Mouse (Mus musculus) liver, embryonic 12.5 days (tissue): ENCODE results near the gene Tubg2. TPM values are rescaled to one million over a fixed set of nuclear protein-coding genes. Genes with fewer than 3 reads are reported as not detected.
A peak's percentile ranks its signal among the peaks of the same experiment; 100 is the strongest.
"Not testable (repeated sequence)": the region's sequence is repeated elsewhere in the genome, so short reads cannot be mapped to it uniquely, and the experiment has no call there.

Experiments used
- ATAC-seq: fragments of 200-750 bp; cut with Nextera tagmentation; 2 replicates; pipeline ENCODE4 v1.8.0; 2017; ENCODE audit warnings: moderate number of reproducible peaks, mild to moderate bottlenecking, moderate library complexity
- H3K27ac ChIP-seq: fragments of 300-500 bp; sonication (generic); 2 replicates; pipeline ENCODE4 v1.5.1; 2016; ENCODE audit warnings: mild to moderate bottlenecking
- H3K27me3 ChIP-seq: fragments of 300-500 bp; sonication (generic); replicated peaks from 2 replicates; pipeline ENCODE4 v1.6.1; 2016; ENCODE audit warnings: mild to moderate bottlenecking, moderate library complexity
- H3K36me3 ChIP-seq: fragments of 300-500 bp; sonication (generic); 2 replicates; pipeline ENCODE4 v1.6.1; 2016; ENCODE audit warnings: mild to moderate bottlenecking, moderate library complexity
- H3K4me1 ChIP-seq: fragments of 300-500 bp; sonication (generic); 2 replicates; pipeline ENCODE4 v1.6.1; 2016
- H3K4me2 ChIP-seq: fragments of 300-500 bp; sonication (generic); 2 replicates; pipeline ENCODE4 v1.6.1; 2016; ENCODE audit warnings: mild to moderate bottlenecking, moderate library complexity
- H3K4me3 ChIP-seq: fragments of 300-500 bp; sonication (generic); 2 replicates; pipeline ENCODE4 v1.5.1; 2016; ENCODE audit warnings: mild to moderate bottlenecking, moderate library complexity
- H3K9ac ChIP-seq: fragments of 300-500 bp; sonication (generic); 2 replicates; pipeline ENCODE4 v1.6.1; 2016; ENCODE audit warnings: mild to moderate bottlenecking, moderate library complexity
- H3K9me3 ChIP-seq: fragments of 300-500 bp; sonication (generic); replicated peaks from 2 replicates; pipeline ENCODE4 v1.6.1; 2016; ENCODE audit warnings: mild to moderate bottlenecking, moderate library complexity
- WGBS: fragments of 180-500 bp; shearing (Covaris S2); methylation state at CpG from one replicate; pipeline ENCODE4 v1.1.7; 2016; ENCODE audit not compliant: insufficient replicate concordance; 5-methylcytosine and 5-hydroxymethylcytosine counted together
- polyA plus RNA-seq: library from polyadenylated mRNA; unstranded; fragments of >200 nt; fragmentation: Nextera tagmentation; extraction: Ambion mirVana; gene quantifications from 2 replicates; pipeline ENCODE4 v1.2.1, GENCODE M21; 2016

Tubg2 gene
- polyA plus RNA-seq, 1 experiment from 2014 or later = 0.57 TPM

- not testable (repeated sequence) for H3K4me3 ChIP-seq, H3K9ac ChIP-seq, H3K4me2 ChIP-seq, H3K9me3 ChIP-seq, H3K36me3 ChIP-seq, ATAC-seq, H3K27ac ChIP-seq
- Histone ChIP-seq H3K4me1 (peaks cover 24% of the 10 kb centered on the region), H3K27me3 (peaks cover 97% of the 10 kb centered on the region)
- 58% methylated on average over 8 of the region's 8 CpGs for WGBS
These were observed 5.3 kb downstream of the Tubg2 start for GRCm38 (mm10) chr11:101160981-101161505.

DNA sequence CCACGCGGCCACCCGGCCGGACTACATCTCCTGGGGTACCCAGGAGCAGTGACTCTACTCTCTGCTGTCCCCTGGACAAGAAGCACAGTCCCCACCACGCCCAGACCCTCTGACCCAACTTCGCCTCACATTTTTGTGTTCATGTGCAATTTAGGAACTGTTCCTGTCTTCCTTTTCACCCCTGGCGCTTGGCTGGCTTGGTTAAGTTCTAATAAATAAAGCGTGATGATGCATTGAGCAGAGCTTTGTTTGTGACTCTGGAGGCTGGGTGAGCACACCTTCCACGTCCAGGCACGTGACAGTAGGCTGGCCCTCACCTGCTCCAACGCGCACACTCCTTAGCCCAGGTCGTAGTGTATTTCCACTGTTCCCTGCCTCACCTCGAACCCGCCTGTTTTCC is 5.8 kb downstream of the Tubg2 start:
- H3K27ac ChIP-seq = no peak overlapping the region
- H3K4me3 ChIP-seq = no peak overlapping the region
- H3K36me3 ChIP-seq = peaks cover 5% of the 10 kb centered on the region; the same call in 1 of the 2 replicates
- H3K27me3 ChIP-seq = peaks cover 97% of the 10 kb centered on the region
- 70% methylated on average over 15 of the region's 15 CpGs for WGBS
- H3K4me1 ChIP-seq = peaks cover 24% of the 10 kb centered on the region
- no peaks in the 10 kb centered on the region for H3K9me3 ChIP-seq
- H3K4me2 ChIP-seq = no peak overlapping the region
- H3K9ac ChIP-seq = no peak overlapping the region
- ATAC-seq = no peak

DNA sequence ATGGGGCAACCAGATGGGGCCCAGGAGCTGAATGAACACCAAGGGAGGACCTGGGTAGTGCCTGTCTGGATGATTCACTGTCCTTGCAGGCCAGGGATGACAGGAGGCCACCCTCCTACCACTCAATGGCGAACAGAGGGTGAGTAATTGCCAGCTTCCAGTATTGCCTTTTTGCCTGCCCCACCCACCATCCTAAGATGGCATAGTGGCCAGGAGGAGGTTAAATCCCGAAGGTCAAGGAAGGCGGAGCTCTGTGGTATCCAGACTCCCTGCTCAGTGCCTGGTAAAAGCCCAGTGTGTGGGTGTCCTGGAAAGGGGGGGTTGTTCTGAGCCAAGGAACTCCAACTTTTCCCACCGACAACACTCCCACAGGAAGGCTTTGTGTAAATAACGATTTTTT is 6.6 kb downstream of the Tubg2 start:
- H3K27me3 ChIP-seq = peaks cover 98% of the 10 kb centered on the region
- no peak overlapping the region for H3K27ac ChIP-seq
- no peak overlapping the region for H3K4me3 ChIP-seq
- H3K36me3 ChIP-seq = peaks cover 7% of the 10 kb centered on the region; the same call in 1 of the 2 replicates
- H3K4me2 ChIP-seq = no peak overlapping the region
- ATAC-seq = no peak
- no peak overlapping the region for H3K9ac ChIP-seq
- H3K9me3 ChIP-seq = no peaks in the 10 kb centered on the region
- peaks cover 24% of the 10 kb centered on the region for H3K4me1 ChIP-seq
- 54% methylated on average over 5 of the region's 5 CpGs for WGBS

DNA sequence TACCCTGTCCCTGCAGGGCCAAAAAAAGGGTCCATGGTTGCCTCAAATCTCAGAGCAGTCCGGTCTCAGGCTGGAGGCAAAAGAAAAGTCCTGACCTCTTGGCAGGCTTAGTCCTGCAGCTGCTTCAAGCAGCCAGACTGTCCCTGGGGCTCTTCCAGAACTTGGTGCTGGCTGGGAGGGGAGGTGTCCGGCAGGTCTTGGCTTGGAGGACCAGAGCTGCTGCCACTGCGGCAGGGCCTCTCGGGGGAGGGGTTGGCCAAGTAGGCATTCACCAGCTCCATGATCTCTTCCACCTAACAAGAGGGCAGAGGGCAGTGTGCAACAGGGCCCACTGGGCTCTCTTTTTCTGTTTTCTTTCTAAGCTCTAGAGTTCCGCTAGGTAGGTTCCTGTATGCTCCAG is 7.1 kb downstream of the Tubg2 start:
- Histone ChIP-seq H3K27ac (no peak overlapping the region), H3K4me3 (no peak overlapping the region), H3K4me1 (peaks cover 26% of the 10 kb centered on the region), H3K9me3 (no peaks in the 10 kb centered on the region), H3K4me2 (no peak overlapping the region), H3K36me3 (peaks cover 11% of the 10 kb centered on the region; the same call in 1 of the 2 replicates), H3K27me3 (peaks cover 98% of the 10 kb centered on the region), H3K9ac (no peak overlapping the region)
- ATAC-seq = no peak
- WGBS = 66% methylated on average over 5 of the region's 5 CpGs

GRCm38 (mm10) chr11:101163476-101164350 is 8.0 kb downstream of the Tubg2 start:
- ATAC-seq = no peak
- peaks cover 98% of the 10 kb centered on the region for H3K27me3 ChIP-seq
- no peak overlapping the region for H3K27ac ChIP-seq
- H3K36me3 ChIP-seq = peaks cover 13% of the 10 kb centered on the region; the same call in 1 of the 2 replicates
- no peak overlapping the region for H3K9ac ChIP-seq
- H3K4me2 ChIP-seq = peak overlapping the region; percentile 57
- peaks cover 34% of the 10 kb centered on the region for H3K4me1 ChIP-seq
- no peaks in the 10 kb centered on the region for H3K9me3 ChIP-seq
- 23% methylated on average over 49 of the region's 49 CpGs for WGBS
- H3K4me3 ChIP-seq = peak overlapping the region; percentile 32

DNA sequence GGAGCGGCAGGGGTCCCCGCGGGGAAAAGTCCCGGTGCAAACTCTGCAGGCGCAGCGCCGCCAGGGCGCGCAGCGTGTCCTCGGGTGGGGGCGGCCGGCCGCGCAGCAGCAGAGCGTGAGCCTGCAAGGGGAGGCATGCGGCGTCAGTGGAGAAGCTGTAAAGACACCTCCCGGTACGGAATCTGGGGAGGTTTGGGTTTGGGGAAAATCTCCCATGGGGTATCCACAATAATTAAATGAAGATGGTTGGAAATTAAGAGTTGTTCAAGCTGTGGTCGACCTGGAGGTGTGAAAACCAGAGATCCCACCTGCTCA is 8.6 kb downstream of the Tubg2 start:
- Histone ChIP-seq H3K4me3 (peak overlapping the region; percentile 32), H3K4me2 (peak overlapping the region; percentile 57), H3K9ac (no peak overlapping the region), H3K4me1 (peaks cover 38% of the 10 kb centered on the region), H3K9me3 (no peaks in the 10 kb centered on the region), H3K27ac (no peak overlapping the region), H3K27me3 (peaks cover 98% of the 10 kb centered on the region), H3K36me3 (peaks cover 13% of the 10 kb centered on the region; the same call in 1 of the 2 replicates)
- WGBS = 12% methylated on average over 21 of the region's 21 CpGs
- no peak for ATAC-seq

DNA sequence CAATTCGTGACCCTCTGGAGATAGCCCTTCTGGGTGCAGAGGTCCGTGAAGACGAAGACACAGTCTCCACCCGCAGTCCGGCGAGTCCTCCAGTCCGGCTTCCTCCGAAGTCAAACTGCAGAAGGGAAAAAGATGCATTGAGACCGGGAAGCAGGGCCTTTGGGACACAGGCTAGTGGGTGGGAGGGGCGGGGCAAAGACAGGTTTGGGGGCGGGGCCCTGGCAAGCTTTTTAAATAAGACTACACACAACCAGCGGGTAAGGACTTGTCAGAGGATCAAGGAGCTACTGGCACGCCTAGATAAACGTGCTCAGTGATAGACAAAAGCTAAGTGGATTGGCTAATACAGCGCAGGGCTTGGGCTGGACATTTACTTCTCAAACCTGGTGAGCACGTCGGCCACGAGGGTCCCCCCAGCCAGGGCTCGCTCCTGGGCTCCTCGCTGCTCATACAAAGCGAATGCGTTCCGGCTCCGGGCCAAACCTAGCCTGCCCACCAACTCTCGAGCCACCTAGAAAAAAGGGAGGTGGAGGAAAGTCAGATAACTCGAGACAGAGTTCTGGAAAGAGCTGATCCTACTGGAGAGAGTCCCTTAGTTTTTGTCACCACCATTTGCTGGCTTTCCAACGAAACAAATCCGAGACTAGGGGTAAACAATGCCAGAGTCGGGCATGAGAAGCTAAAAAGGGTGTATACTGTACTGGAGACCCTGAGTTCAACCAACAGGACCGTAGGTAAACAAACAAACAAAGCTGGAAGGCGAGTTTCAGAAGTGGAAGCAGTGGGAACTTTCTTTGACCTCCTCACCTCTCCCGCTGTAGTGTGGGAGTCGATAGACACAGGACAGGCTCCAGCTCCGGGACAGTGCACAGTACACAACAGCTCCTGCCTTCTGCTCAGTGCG is 9.2 kb downstream of the Tubg2 start:
- ATAC-seq = peak; percentile 27; the same call in 1 of the 2 replicates
- H3K27ac ChIP-seq = no peak overlapping the region
- whole genome bisulfite sequencing = 19% methylated on average over 35 of the region's 35 CpGs

DNA sequence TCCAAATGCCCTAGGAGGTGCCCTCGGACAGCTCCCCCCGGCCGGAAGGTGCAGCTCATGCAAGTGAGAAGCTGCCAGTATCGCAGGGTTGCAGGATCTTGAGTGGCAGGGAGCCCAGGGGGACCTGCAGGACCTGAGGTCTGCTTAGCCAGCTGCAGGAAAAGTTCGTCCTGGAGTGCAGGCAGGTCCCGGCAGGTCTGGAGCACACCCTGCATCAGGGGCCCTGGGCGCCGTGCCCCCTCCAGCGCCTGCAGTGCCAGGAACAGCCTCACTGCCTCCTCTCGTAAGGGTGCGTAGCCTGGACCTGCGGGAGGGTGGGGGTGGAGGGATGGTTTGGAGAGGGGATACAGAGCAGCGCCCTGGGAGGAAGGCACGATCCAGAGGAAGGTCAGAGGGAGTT is 10.7 kb downstream of the Tubg2 start:
- no peak for ATAC-seq

More for the DNA sequence above, 9.2 kb downstream of the Tubg2 start:
- Histone ChIP-seq H3K4me1 (peaks cover 44% of the 10 kb centered on the region), H3K27me3 (peaks cover 98% of the 10 kb centered on the region), H3K36me3 (peaks cover 13% of the 10 kb centered on the region; the same call in 1 of the 2 replicates), H3K9me3 (no peaks in the 10 kb centered on the region), H3K9ac (no peak overlapping the region), H3K4me3 (no peak overlapping the region), H3K4me2 (peak overlapping the region; percentile 57)

GRCm38 (mm10) chr11:101167211-101167962 is 11.7 kb downstream of the Tubg2 start:
- no peak for ATAC-seq
- no peak overlapping the region for H3K4me3 ChIP-seq
- H3K36me3 ChIP-seq = peaks cover 9% of the 10 kb centered on the region; the same call in 1 of the 2 replicates
- H3K9me3 ChIP-seq = no peaks in the 10 kb centered on the region
- no peak overlapping the region for H3K4me2 ChIP-seq
- peaks cover 100% of the 10 kb centered on the region for H3K27me3 ChIP-seq
- H3K4me1 ChIP-seq = peaks cover 67% of the 10 kb centered on the region
- no peak overlapping the region for H3K9ac ChIP-seq
- WGBS = 36% methylated on average over 19 of the region's 19 CpGs
- no peak overlapping the region for H3K27ac ChIP-seq

More for the DNA sequence above, 10.7 kb downstream of the Tubg2 start:
- Histone ChIP-seq H3K4me2 (no peak overlapping the region), H3K27ac (no peak overlapping the region), H3K36me3 (peaks cover 13% of the 10 kb centered on the region; the same call in 1 of the 2 replicates), H3K4me1 (peaks cover 56% of the 10 kb centered on the region), H3K27me3 (peaks cover 100% of the 10 kb centered on the region), H3K9me3 (no peaks in the 10 kb centered on the region), H3K4me3 (no peak overlapping the region), H3K9ac (no peak overlapping the region)
- WGBS = 49% methylated on average over 14 of the region's 14 CpGs

GRCm38 (mm10) chr11:101167963-101168300 is 12.2 kb downstream of the Tubg2 start:
- Histone ChIP-seq H3K4me2 (no peak overlapping the region), H3K4me3 (no peak overlapping the region), H3K36me3 (peaks cover 9% of the 10 kb centered on the region; the same call in 1 of the 2 replicates), H3K9ac (no peak overlapping the region), H3K9me3 (no peaks in the 10 kb centered on the region), H3K27me3 (peaks cover 100% of the 10 kb centered on the region), H3K4me1 (peaks cover 70% of the 10 kb centered on the region), H3K27ac (no peak overlapping the region)
- WGBS = 30% methylated on average over 8 of the region's 8 CpGs
- ATAC-seq = no peak

- H3K27me3 ChIP-seq = peaks cover 100% of the 10 kb centered on the region
- peaks cover 9% of the 10 kb centered on the region; the same call in 1 of the 2 replicates for H3K36me3 ChIP-seq
- no peak for ATAC-seq
- no peak overlapping the region for H3K4me3 ChIP-seq
- no peak overlapping the region for H3K4me2 ChIP-seq
- 29% methylated on average over 18 of the region's 18 CpGs for WGBS
- no peaks in the 10 kb centered on the region for H3K9me3 ChIP-seq
- H3K9ac ChIP-seq = no peak overlapping the region
- H3K4me1 ChIP-seq = peaks cover 74% of the 10 kb centered on the region
- no peak overlapping the region for H3K27ac ChIP-seq
These were observed 12.7 kb downstream of the Tubg2 start for GRCm38 (mm10) chr11:101168301-101168980.
